Mouse (Mus musculus) CH12.LX (cell line): ENCODE results near the gene Ltf. TPM values are rescaled to one million over a fixed set of nuclear protein-coding genes. Genes with fewer than 3 reads are reported as not detected.

ENCODE experiments used
- DNase-seq: peaks from one replicate; pipeline ENCODE4 v3.0.0-alpha.2; 2013; ENCODE audit errors: extremely low read depth
- H3K27ac ChIP-seq: 2 replicates; pipeline ENCODE4 v1.5.1; 2012; ENCODE audit warnings: low read depth, mild to moderate bottlenecking, control low read depth, moderate library complexity; ENCODE audit not compliant: insufficient read depth
- H3K27me3 ChIP-seq: replicated peaks from 2 replicates; pipeline ENCODE3; 2012; ENCODE audit warnings: inconsistent platforms
- H3K36me3 ChIP-seq, 2 experiments: replicated peaks in 1 of 2; 2 replicates each; pipeline versions ENCODE3 to v1.6.1; 2012; ENCODE audit warnings: inconsistent platforms in 1 of 2, low read length in 1 of 2, mild to moderate bottlenecking in 1 of 2, mixed read lengths in 1 of 2, moderate library complexity in 1 of 2; ENCODE audit not compliant: control insufficient read depth in 1 of 2, insufficient read depth in 1 of 2
- H3K4me1 ChIP-seq, 2 experiments: 2 replicates each; pipeline ENCODE4 v1.6.1; 2012; ENCODE audit warnings: inconsistent platforms in 1 of 2, moderate library complexity in 1 of 2; ENCODE audit not compliant: insufficient read depth in 2 of 2, control insufficient read depth in 1 of 2
- H3K4me2 ChIP-seq: 2 replicates; pipeline ENCODE4 v1.6.1; 2012; ENCODE audit warnings: low read depth, mild to moderate bottlenecking, control low read depth; ENCODE audit not compliant: poor library complexity, insufficient read depth, severe bottlenecking
- H3K4me3 ChIP-seq, 3 experiments: fragments of 150-350 bp in 1 of 3; sonication (generic) in 1 of 3; replicated peaks in 1 of 3; 2 replicates each; pipeline versions ENCODE3 to v1.5.1; 2011 to 2012; ENCODE audit warnings: low read depth in 2 of 3, low read length in 2 of 3, mild to moderate bottlenecking in 2 of 3, moderate library complexity in 2 of 3, control low read depth in 1 of 3, improper control_type of control experiment in 1 of 3, inconsistent platforms in 1 of 3, mixed read lengths in 1 of 3; ENCODE audit not compliant: poor library complexity in 1 of 3
- H3K79me2 ChIP-seq: replicated peaks from 2 replicates; pipeline ENCODE4 v1.6.1; 2012; ENCODE audit warnings: mild to moderate bottlenecking, moderate library complexity; ENCODE audit not compliant: control insufficient read depth, poor library complexity, insufficient read depth, severe bottlenecking; ENCODE audit errors: extremely low read depth
- H3K9ac ChIP-seq: 2 replicates; pipeline ENCODE4 v1.6.1; 2012; ENCODE audit warnings: low read depth, mild to moderate bottlenecking, control low read depth, moderate library complexity; ENCODE audit not compliant: insufficient read depth
- H3K9me3 ChIP-seq: replicated peaks from 2 replicates; pipeline ENCODE3; 2012; ENCODE audit warnings: low read length, inconsistent platforms, mixed read lengths
- CHD1 ChIP-seq: IDR thresholded peaks from 2 replicates; pipeline ENCODE4 v1.6.1; 2012; ENCODE audit warnings: low read depth, low read length, improper control_type of control experiment, inconsistent platforms
- CHD2 ChIP-seq: IDR thresholded peaks from 2 replicates; pipeline ENCODE4 v1.6.1; 2011; ENCODE audit warnings: low read length, improper control_type of control experiment
- CTCF ChIP-seq, 2 experiments: IDR thresholded peaks in 1 of 2; conservative IDR thresholded peaks in 1 of 2; 2 replicates each; pipeline ENCODE4 v1.5.1; 2011 to 2012; ENCODE audit warnings: low read depth in 2 of 2, low read length in 2 of 2, improper control_type of control experiment in 1 of 2, inconsistent platforms in 1 of 2, mild to moderate bottlenecking in 1 of 2, moderate library complexity in 1 of 2
- GABPA ChIP-seq: IDR thresholded peaks from 2 replicates; pipeline ENCODE4 v1.6.1; 2012; ENCODE audit warnings: low read depth, low read length, improper control_type of control experiment, inconsistent platforms; ENCODE audit not compliant: insufficient replicate concordance
- IRF4 ChIP-seq: IDR thresholded peaks from 2 replicates; pipeline ENCODE4 v1.6.1; 2014; ENCODE audit warnings: low read depth, mild to moderate bottlenecking, inconsistent platforms, low read length, improper control_type of control experiment
- MAX ChIP-seq: IDR thresholded peaks from 2 replicates; pipeline ENCODE4 v1.6.1; 2011; ENCODE audit warnings: low read length, improper control_type of control experiment
- MEF2A ChIP-seq: IDR thresholded peaks from 2 replicates; pipeline ENCODE4 v1.6.1; 2014; ENCODE audit warnings: low read depth, mild to moderate bottlenecking, inconsistent platforms, low read length, improper control_type of control experiment, borderline replicate concordance
- PAX5 ChIP-seq: IDR thresholded peaks from 2 replicates; pipeline ENCODE4 v1.6.1; 2012; ENCODE audit warnings: low read length, inconsistent platforms, mixed read lengths
- ZNF384 ChIP-seq: IDR thresholded peaks from 2 replicates; pipeline ENCODE4 v1.6.1; 2012; ENCODE audit warnings: low read depth, low read length, improper control_type of control experiment, inconsistent platforms
- dilution Hi-C: fragments of 300-500 bp; cut with MboI; formaldehyde crosslinking; loops from 2 replicates; pipeline ENCODE4 v1.14.3; 2020; ENCODE audit warnings: low sequenced_read_pairs; ENCODE audit not compliant: extremely low pct_unique_long_range_greater_than_20kb, extremely low pct_ligation_motif_present
- in situ Hi-C: fragments of 300-500 bp; cut with MboI; formaldehyde crosslinking; loops from 3 replicates; pipeline ENCODE4 v1.14.3; 2019; ENCODE audit warnings: low sequenced_read_pairs, low pct_ligation_motif_present, low pct_unique_long_range_greater_than_20kb, mixed read lengths
- polyA plus RNA-seq: library from polyadenylated mRNA; unstranded; fragments of >175 nt; gene quantifications from 2 replicates; pipeline ENCODE4 v1.2.1, GENCODE M21; 2012; ENCODE audit warnings: low read depth; ENCODE audit not compliant: insufficient read length
- total RNA-seq, 2 experiments: library from RNA; depleted of rRNA; stranded (reverse); fragments of 300-350 nt in 1 of 2; fragments of >200 nt in 1 of 2; gene quantifications; 2 replicates each; pipeline ENCODE4 v1.2.3; 2012 to 2014

Ltf gene
- total and polyA plus RNA-seq, 3 experiments: 0.08 TPM; not detected in 2

DNA sequence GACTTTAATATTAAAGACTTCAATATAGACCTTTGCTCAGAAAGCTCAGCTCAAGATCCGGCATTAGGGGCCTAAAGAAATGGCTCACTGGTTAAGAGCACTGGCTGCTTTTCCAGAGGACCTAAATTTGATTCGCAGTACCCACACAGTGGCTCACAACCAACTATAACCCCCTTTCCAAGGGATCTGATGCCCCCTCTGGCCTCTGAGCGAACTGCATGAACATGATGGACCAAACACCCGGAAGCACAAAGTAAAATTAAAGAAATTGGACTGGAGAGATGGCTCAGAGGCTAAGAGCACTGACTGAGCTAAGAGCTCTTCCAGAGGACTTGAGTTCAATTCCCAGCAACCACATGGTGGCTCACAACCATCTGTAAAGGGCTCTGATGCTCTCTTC is 3.4 kb upstream of the Ltf start:
- TF ChIP-seq CTCF (conservative IDR thresholded peaks at IDR 0.05 in 1 of 2, IDR thresholded peaks at IDR 0.05 in 1 of 2; ENCODE audit: low read depth in 2 of 2, low read length in 2 of 2): peak in 1 of 2 experiments; percentile 37; a peak in 2 of 4 replicates
- TF ChIP-seq CHD2: no peak
- no peak for TF ChIP-seq ZNF384
- no peak overlapping the region for H3K27ac ChIP-seq
- no peaks in the 10 kb centered on the region for H3K9me3 ChIP-seq
- no peaks in the 10 kb centered on the region for H3K36me3 ChIP-seq
- no peak overlapping the region for H3K9ac ChIP-seq
- dilution Hi-C loops (no loop called here), in situ Hi-C loops (no loop called here)
- H3K4me3 ChIP-seq: no peak overlapping the region
- H3K27me3 ChIP-seq: no peaks in the 10 kb centered on the region
- no peaks in the 10 kb centered on the region for H3K79me2 ChIP-seq
- no peak overlapping the region for H3K4me2 ChIP-seq
- peaks cover 0 to 47% of the 10 kb centered on the region in 2 experiments; a peak in 3 of 4 replicates for H3K4me1 ChIP-seq
- no peak for DNase-seq

DNA sequence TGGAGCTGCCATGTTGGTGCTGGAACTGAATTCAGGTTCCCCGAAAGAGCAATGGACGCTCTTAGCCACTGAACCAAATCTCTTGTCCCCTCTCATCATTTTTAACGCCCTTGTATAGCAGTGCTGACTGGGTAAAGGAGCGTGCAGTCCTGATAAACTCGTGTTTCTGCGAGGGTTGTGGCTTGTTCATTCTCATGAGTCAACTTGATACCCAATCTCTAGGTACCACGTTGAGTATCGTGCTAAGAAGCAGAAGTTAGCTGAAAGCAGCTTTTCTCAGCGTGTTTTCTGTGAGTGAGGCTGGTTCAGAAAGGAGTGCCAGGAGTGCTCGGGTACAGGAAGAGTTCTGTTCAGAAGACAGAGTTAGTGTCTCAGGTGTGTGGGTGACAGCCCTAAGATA is 7.7 kb downstream of the Ltf start:
- no peak for TF ChIP-seq GABPA
- TF ChIP-seq MEF2A: no peak
- TF ChIP-seq IRF4: peak; percentile 9; the same call in 1 of the 2 replicates
- no peak for TF ChIP-seq PAX5
- TF ChIP-seq MAX: no peak
- Histone ChIP-seq H3K4me3 (no peak overlapping the region), H3K4me2 (no peak overlapping the region), H3K9me3 (no peaks in the 10 kb centered on the region), H3K9ac (no peak overlapping the region), H3K36me3 (no peaks in the 10 kb centered on the region), H3K4me1 (peaks cover 3 to 4% of the 10 kb centered on the region in 2 experiments; a peak in 1 of 4 replicates), H3K27me3 (no peaks in the 10 kb centered on the region), H3K79me2 (no peaks in the 10 kb centered on the region), H3K27ac (no peak overlapping the region)
- dilution Hi-C loops: no loop called here
- no peak for DNase-seq
- in situ Hi-C loops: no loop called here

DNA sequence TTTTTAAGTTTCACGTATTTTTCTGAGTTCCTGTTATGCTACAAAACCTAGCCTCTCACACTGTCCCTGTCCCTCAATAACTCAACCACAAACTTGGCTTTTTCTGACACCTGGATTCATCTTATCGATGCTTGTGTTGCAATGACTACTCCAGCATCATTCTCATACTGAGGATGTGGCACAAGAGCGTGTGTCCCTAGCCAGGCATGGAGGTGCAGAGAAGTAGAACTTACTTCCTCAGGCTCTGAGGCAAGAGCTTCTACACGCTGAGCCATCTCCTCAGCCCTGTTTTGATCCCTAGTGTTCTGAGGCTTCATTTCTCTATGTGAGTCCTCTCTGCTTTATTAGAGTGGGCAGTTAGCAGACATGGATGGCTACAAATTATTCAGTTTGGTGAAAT is 14.6 kb downstream of the Ltf start:
- no peak for DNase-seq
- Histone ChIP-seq H3K27me3 (no peaks in the 10 kb centered on the region), H3K4me2 (no peak overlapping the region), H3K4me1 (peaks cover 0 to 21% of the 10 kb centered on the region in 2 experiments; a peak in 2 of 4 replicates), H3K4me3 (no peak overlapping the region), H3K27ac (no peak overlapping the region), H3K79me2 (no peaks in the 10 kb centered on the region), H3K9ac (no peak overlapping the region), H3K36me3 (no peaks in the 10 kb centered on the region), H3K9me3 (no peaks in the 10 kb centered on the region)
- dilution Hi-C loops: no loop called here
- TF ChIP-seq CHD1 (no peak), CTCF (conservative IDR thresholded peaks at IDR 0.05 in 1 of 2, IDR thresholded peaks at IDR 0.05 in 1 of 2; ENCODE audit: low read depth in 2 of 2, low read length in 2 of 2) (no peak)
- in situ Hi-C loops: no loop called here
